Mouse (Mus musculus): ENCODE measurements around the gene Clic1. TPM values are rescaled to one million over a fixed set of nuclear protein-coding genes. Genes with fewer than 3 reads are reported as not detected.

Clic1 gene
- polyA plus RNA-seq (2017; shearing (Covaris generic)) = 305 TPM

GRCm38 (mm10) chr17:35049561-35050016, at the start of gene Clic1:
TSS of gene Clic1 (plus strand) at chr17:35049966.

GRCm38 (mm10) chr17:35000717-35001451, 48.9 kb upstream of the Clic1 start, which contains the start of gene Vars:
TSS of gene Vars (plus strand) at chr17:35000987.

GRCm38 (mm10) chr17:35016376-35016775, 33.4 kb upstream of the Clic1 start, which contains the start of gene Vwa7:
TSS of gene Vwa7 (plus strand) at chr17:35016579.

GRCm38 (mm10) chr17:35027277-35028068, 22.3 kb upstream of the Clic1 start, which contains the start of gene Sapcd1:
TSS of gene Sapcd1 (minus strand) at chr17:35028016.

GRCm38 (mm10) chr17:35046681-35047455, 2.9 kb upstream of the Clic1 start, which contains the start of gene Msh5:
TSS of gene Msh5 (minus strand) at chr17:35046745.

GRCm38 (mm10) chr17:35058911-35059892, 9.4 kb downstream of the Clic1 start, which contains the start of gene Ddah2:
TSS of gene Ddah2 (plus strand) at chr17:35059035.

GRCm38 (mm10) chr17:35064951-35065947, 15.5 kb downstream of the Clic1 start, which contains the start of gene Ly6g6c:
TSS of gene Ly6g6c (plus strand) at chr17:35065388.

GRCm38 (mm10) chr17:35066084-35066483, 16.3 kb downstream of the Clic1 start, which contains the start of gene Mpig6b:
TSS of gene Mpig6b (minus strand) at chr17:35066184.

GRCm38 (mm10) chr17:35076507-35077176, 26.9 kb downstream of the Clic1 start, which contains the start of gene Ly6g6e:
TSS of gene Ly6g6e (plus strand) at chr17:35076902.

GRCm38 (mm10) chr17:35077786-35078233, 28.0 kb downstream of the Clic1 start, which contains the start of gene Ly6g6d:
TSS of gene Ly6g6d (minus strand) at chr17:35078065.

GRCm38 (mm10) chr17:35085208-35085865, 35.6 kb downstream of the Clic1 start, which contains the start of gene Ly6g6f:
TSS of gene Ly6g6f (minus strand) at chr17:35085610.

GRCm38 (mm10) chr17:35088825-35089644, 39.3 kb downstream of the Clic1 start, which contains the start of gene Abhd16a:
TSS of gene Abhd16a (plus strand) at chr17:35089263.

GRCm38 (mm10) chr17:35108097-35108496, 58.3 kb downstream of the Clic1 start, which contains the start of gene Ly6g5c:
TSS of gene Ly6g5c (plus strand) at chr17:35108279.

All from effector memory CD4-positive, alpha-beta T cell, adult 5 months (primary cell).